Mouse (Mus musculus): Measurements from ENCODE around the gene Filip1l.
A peak's percentile ranks its signal among the peaks of the same experiment; 100 is the strongest.

The Filip1l gene

GRCm38 (mm10) chr16:57482911-57483310 is 130.0 kb downstream of the Filip1l start:
- DNase-seq (ENCODE audit: low read depth, low spot score) = no peak

- DNase-seq (ENCODE audit: low read depth, low spot score) = no peak
These were observed 130.6 kb downstream of the Filip1l start for GRCm38 (mm10) chr16:57483503-57483902.

GRCm38 (mm10) chr16:57484043-57484795 is 131.3 kb downstream of the Filip1l start:
- no peak for DNase-seq (ENCODE audit: low read depth, low spot score)

- DNase-seq (ENCODE audit: low read depth, low spot score) = no peak
These were observed 132.4 kb downstream of the Filip1l start for GRCm38 (mm10) chr16:57485265-57485664.

- no peak for DNase-seq (ENCODE audit: low read depth, low spot score)
These were observed 133.4 kb downstream of the Filip1l start for GRCm38 (mm10) chr16:57486266-57486665.

GRCm38 (mm10) chr16:57488661-57489060 is 135.8 kb downstream of the Filip1l start:
- DNase-seq (ENCODE audit: low read depth, low spot score) = no peak

GRCm38 (mm10) chr16:57490691-57491090 is 137.8 kb downstream of the Filip1l start:
- DNase-seq (ENCODE audit: low read depth, low spot score) = no peak

- DNase-seq (ENCODE audit: low read depth, low spot score) = peak; percentile 51
These were observed 139.0 kb downstream of the Filip1l start for GRCm38 (mm10) chr16:57491853-57492252.

GRCm38 (mm10) chr16:57495476-57496203 is 142.7 kb downstream of the Filip1l start:
- peak; percentile 67 for DNase-seq (ENCODE audit: low read depth, low spot score)

GRCm38 (mm10) chr16:57496437-57497173 is 143.7 kb downstream of the Filip1l start:
- peak; percentile 15 for DNase-seq (ENCODE audit: low read depth, low spot score)

- peak; percentile 37 for DNase-seq (ENCODE audit: low read depth, low spot score)
These were observed 148.0 kb downstream of the Filip1l start for GRCm38 (mm10) chr16:57500851-57501250.

- DNase-seq (ENCODE audit: low read depth, low spot score) = no peak
These were observed 149.3 kb downstream of the Filip1l start for GRCm38 (mm10) chr16:57502230-57502629.

GRCm38 (mm10) chr16:57502761-57503160 is 149.9 kb downstream of the Filip1l start:
- DNase-seq (ENCODE audit: low read depth, low spot score) = no peak

- DNase-seq (ENCODE audit: low read depth, low spot score) = no peak
These were observed 151.8 kb downstream of the Filip1l start for GRCm38 (mm10) chr16:57504728-57505127.

GRCm38 (mm10) chr16:57506133-57506532 is 153.2 kb downstream of the Filip1l start:
- no peak for DNase-seq (ENCODE audit: low read depth, low spot score)

- no peak for DNase-seq (ENCODE audit: low read depth, low spot score)
These were observed 155.5 kb downstream of the Filip1l start for GRCm38 (mm10) chr16:57508351-57508750.

- DNase-seq (ENCODE audit: low read depth, low spot score) = no peak
These were observed 156.2 kb downstream of the Filip1l start for GRCm38 (mm10) chr16:57509099-57509498.

- no peak for DNase-seq (ENCODE audit: low read depth, low spot score)
These were observed 160.7 kb downstream of the Filip1l start for GRCm38 (mm10) chr16:57513562-57513961.

- no peak for DNase-seq (ENCODE audit: low read depth, low spot score)
These were observed 161.5 kb downstream of the Filip1l start for GRCm38 (mm10) chr16:57514371-57514770.

GRCm38 (mm10) chr16:57515636-57516035 is 162.7 kb downstream of the Filip1l start:
- DNase-seq (ENCODE audit: low read depth, low spot score) = no peak

- DNase-seq (ENCODE audit: low read depth, low spot score) = no peak
These were observed 172.2 kb downstream of the Filip1l start for GRCm38 (mm10) chr16:57525046-57525445.

GRCm38 (mm10) chr16:57525476-57525875 is 172.6 kb downstream of the Filip1l start:
- DNase-seq (ENCODE audit: low read depth, low spot score) = no peak

Measured in CD4-positive, CD25-positive, alpha-beta regulatory T cell, adult 2 months (primary cell).